Mouse (Mus musculus) forebrain, embryonic 10.5 days (tissue): ENCODE measurements around the gene Abcc3. TPM values are rescaled to one million over a fixed set of nuclear protein-coding genes. Genes with fewer than 3 reads are reported as not detected.

Experiments
- DNase-seq: peaks from one replicate; pipeline ENCODE4 v3.0.0-alpha.2; 2017; ENCODE audit warnings: low spot score; ENCODE audit errors: extremely low spot score
- H3K27ac ChIP-seq: fragments of 300-500 bp; sonication (generic); 2 replicates; pipeline ENCODE4 v1.5.1; 2016; ENCODE audit warnings: mild to moderate bottlenecking
- H3K27me3 ChIP-seq: fragments of 300-500 bp; sonication (generic); 2 replicates; pipeline ENCODE4 v1.6.1; 2016; ENCODE audit warnings: mild to moderate bottlenecking; ENCODE audit not compliant: poor library complexity, severe bottlenecking
- H3K36me3 ChIP-seq: fragments of 300-500 bp; sonication (generic); replicated peaks from 2 replicates; pipeline ENCODE4 v1.6.1; 2016; ENCODE audit warnings: mild to moderate bottlenecking, moderate library complexity
- H3K4me1 ChIP-seq: fragments of 300-500 bp; sonication (generic); 2 replicates; pipeline ENCODE4 v1.6.1; 2016
- H3K4me3 ChIP-seq: fragments of 300-500 bp; sonication (generic); 2 replicates; pipeline ENCODE4 v1.5.1; 2016; ENCODE audit warnings: mild to moderate bottlenecking, moderate library complexity
- H3K9me3 ChIP-seq: fragments of 300-500 bp; sonication (generic); 2 replicates; pipeline ENCODE4 v1.6.1; 2016; ENCODE audit warnings: mild to moderate bottlenecking, moderate library complexity
- WGBS: fragments of 180-500 bp; shearing (Covaris S2); methylation state at CpG from one replicate; pipeline ENCODE4 v1.1.7; 2016; 5-methylcytosine and 5-hydroxymethylcytosine counted together
- polyA plus RNA-seq: library from polyadenylated mRNA; unstranded; fragments of >200 nt; fragmentation: Nextera tagmentation; extraction: Ambion mirVana; gene quantifications from 2 replicates; pipeline ENCODE4 v1.2.1, GENCODE M21; 2016

Abcc3 gene
- 0.12 and 0.22 TPM in 2 replicates for polyA plus RNA-seq

DNA sequence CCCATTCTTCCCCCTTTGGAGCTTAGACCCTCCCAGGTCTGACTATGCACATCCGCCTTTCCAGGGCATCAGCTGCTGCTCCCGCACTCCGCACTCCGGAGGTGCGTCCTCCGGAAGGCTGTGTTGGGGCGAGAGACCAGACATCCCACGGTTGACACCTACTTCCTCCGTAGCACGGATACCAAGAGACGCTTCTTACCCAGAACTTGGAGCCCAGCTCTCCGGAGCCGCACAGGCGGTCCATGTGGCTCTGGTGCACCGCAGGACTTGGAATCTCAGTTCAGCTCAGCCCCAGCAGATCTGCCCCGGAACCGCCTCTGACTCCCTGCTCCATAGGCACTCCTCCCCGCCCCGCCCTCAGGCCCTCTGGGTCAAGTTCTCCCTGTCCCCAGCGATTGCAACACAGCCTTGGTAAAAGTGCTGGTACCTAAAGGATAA lies at the start of gene Abcc3:
Abcc3 (minus strand) TSS at position 326 of the 438 bp plus-strand sequence.
- WGBS, result 9% methylated on average over 20 of the region's 20 CpGs
- peak within 1 kb of the TSS; percentile 13; the same call in 1 of the 2 replicates for H3K27ac ChIP-seq

DNA sequence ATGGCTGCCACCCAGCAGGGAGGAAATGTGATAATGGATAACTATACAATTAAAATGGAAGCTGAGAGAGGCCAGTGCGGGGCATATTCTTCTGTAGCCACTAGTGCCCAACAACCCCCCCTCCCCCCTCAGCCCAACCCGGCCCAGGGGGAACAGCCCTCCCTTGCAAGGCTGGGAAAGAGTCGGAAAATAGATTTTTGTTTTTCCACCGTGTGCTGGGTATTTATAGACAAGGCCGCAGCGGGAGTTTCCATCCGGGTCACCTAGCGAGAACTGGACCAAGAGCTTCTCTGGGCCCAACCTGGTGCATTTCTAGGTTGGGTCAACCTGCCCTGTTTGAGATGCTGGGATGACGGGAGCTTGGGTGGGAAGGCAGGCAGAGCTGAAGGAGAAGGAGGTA lies 49.0 kb upstream of the Abcc3 start:
- no peaks in the 10 kb centered on the region for H3K27me3 ChIP-seq
- H3K9me3 ChIP-seq, result no peaks in the 10 kb centered on the region
- peak overlapping the region; percentile 74 for H3K27ac ChIP-seq
- H3K4me1 ChIP-seq, result peaks cover 91% of the 10 kb centered on the region
- WGBS, result 79% methylated on average over 9 of the region's 9 CpGs
- H3K4me3 ChIP-seq, result no peak overlapping the region
- no peak for DNase-seq
- H3K36me3 ChIP-seq, result peaks cover 50% of the 10 kb centered on the region

More for the DNA sequence above, at the start of gene Abcc3:
- Histone ChIP-seq H3K4me1 (peaks cover 7% of the 10 kb centered on the region), H3K4me3 (peak within 1 kb of the TSS; percentile 36), H3K9me3 (no peaks in the 10 kb centered on the region), H3K36me3 (no peaks in the 10 kb centered on the region), H3K27me3 (peaks cover 48% of the 10 kb centered on the region)
- DNase-seq, result no peak

DNA sequence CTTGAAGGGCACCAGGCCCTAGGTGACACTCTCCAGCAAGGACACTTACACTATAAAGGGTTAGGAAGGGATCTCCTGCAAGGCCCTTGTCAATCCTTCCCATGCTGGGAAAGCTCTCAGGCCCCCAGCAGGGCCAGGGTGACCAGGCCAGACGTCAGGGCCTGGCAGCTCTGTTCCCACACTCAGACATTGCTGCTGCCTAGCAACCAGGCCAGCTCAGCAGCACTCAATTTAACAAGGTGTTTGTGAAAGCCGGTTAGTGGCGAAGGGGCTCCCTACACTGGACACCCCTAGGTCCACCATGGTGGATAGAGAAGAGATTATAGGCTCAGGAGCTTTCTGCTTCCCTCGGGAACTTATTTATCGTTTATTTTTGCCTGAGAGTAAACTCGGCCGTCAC lies 48.3 kb upstream of the Abcc3 start:
- WGBS, result 42% methylated on average over 7 of the region's 7 CpGs
- peak; percentile 42 for DNase-seq
- Histone ChIP-seq H3K9me3 (no peaks in the 10 kb centered on the region), H3K4me1 (peaks cover 85% of the 10 kb centered on the region), H3K4me3 (no peak overlapping the region), H3K27me3 (no peaks in the 10 kb centered on the region), H3K27ac (peak overlapping the region; percentile 74), H3K36me3 (peaks cover 55% of the 10 kb centered on the region)

DNA sequence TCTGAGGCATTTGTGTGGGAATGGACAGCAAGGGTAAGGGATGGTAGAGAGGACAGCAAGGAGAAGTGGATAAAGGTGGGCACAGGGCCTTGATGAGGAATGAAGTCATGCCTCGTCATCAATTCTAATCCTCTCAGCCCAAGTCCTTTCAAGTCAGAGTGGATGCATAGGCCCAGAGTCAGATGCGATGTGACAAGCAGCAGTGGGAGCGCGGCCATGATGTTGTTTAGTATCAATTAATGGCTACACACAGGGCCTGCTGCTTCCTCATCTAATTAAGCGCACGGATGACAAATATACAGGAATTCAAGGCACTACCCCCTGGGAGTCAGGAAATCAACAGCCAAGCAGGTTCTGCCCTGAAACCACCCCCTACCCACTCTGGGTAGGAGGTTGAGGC lies 47.6 kb upstream of the Abcc3 start:
- 75% methylated on average over 6 of the region's 6 CpGs for WGBS
- no peak overlapping the region for H3K4me3 ChIP-seq
- no peak for DNase-seq
- peaks cover 78% of the 10 kb centered on the region for H3K4me1 ChIP-seq
- H3K27ac ChIP-seq, result peak overlapping the region; percentile 74
- peaks cover 55% of the 10 kb centered on the region for H3K36me3 ChIP-seq
- H3K9me3 ChIP-seq, result no peaks in the 10 kb centered on the region
- peaks cover 6% of the 10 kb centered on the region; the same call in 1 of the 2 replicates for H3K27me3 ChIP-seq

DNA sequence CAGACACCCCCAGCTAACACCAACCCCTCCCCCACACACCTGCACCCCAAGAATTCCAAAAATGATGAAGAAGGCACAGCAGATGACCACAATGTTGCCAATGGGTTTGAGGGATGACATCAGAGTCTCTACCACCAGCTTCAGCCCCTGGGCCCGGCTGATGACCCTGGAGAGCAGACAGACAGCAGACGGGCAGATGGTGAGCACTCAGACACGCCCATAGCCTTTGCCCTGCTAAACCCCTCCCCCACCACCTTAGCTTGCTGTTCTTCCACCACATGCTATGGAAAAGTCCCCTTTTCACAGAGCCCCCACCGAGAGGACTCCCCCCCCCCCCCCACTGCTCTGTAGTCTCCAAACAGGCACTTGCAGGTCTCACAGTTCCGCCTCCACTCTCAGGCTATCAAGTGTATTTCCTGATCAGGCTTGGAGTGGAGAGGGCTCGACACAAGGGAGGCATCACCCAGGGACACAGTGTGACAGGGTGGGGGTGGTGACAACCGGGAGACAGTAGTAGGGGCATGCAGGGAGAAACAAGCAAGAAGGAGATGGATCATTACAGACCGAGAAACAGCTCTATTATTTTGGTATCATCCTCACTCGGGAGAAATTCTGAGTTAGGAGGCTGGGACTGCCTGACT lies 36.3 kb upstream of the Abcc3 start:
- peaks cover 52% of the 10 kb centered on the region for H3K4me1 ChIP-seq
- no peak overlapping the region for H3K4me3 ChIP-seq
- H3K27me3 ChIP-seq, result peaks cover 38% of the 10 kb centered on the region
- peak overlapping the region; percentile 22 for H3K27ac ChIP-seq
- WGBS, result 46% methylated on average over 9 of the region's 9 CpGs
- no peak for DNase-seq
- H3K9me3 ChIP-seq, result no peaks in the 10 kb centered on the region
- H3K36me3 ChIP-seq, result peaks cover 96% of the 10 kb centered on the region

DNA sequence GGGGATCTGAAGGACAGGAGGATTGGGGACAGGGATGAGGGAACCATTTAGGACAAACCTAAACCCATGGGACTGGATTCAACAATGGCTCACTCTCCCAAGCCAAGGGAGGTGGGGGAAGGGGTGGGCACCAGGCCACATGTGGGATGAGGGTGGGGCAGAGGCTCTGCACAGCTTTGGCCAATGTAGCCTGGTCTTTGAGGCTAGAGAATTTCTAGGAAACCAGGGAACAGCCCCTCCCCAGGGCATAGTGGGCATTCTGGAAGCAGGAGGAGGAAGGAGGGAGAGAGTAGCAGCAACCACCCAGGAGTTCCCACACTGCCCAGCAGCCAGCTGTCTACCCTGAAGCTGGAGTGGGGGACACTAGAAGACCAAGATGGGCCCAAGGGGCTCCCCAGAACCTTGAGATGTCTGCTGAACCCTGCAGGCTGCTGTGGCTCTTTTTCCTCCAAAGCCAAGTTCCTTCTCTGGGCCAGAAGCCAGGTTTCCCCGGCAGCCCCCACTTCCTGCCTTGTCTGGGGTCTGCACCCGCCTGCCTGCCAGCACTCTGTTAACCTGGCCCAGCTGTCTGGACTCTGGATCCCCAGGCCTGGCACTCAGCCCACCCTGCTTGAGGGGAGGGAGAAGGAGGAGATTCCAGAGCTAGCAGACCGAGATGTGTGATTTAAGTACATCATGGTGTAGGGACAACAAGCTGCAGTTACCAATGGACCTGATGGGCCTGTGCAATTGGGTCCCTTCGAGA lies 35.5 kb upstream of the Abcc3 start:
- Histone ChIP-seq H3K27me3 (peaks cover 36% of the 10 kb centered on the region), H3K36me3 (peaks cover 96% of the 10 kb centered on the region), H3K9me3 (no peaks in the 10 kb centered on the region), H3K4me1 (peaks cover 51% of the 10 kb centered on the region), H3K4me3 (no peak overlapping the region), H3K27ac (peak overlapping the region; percentile 22)
- 53% methylated on average over 4 of the region's 4 CpGs for WGBS
- no peak for DNase-seq

DNA sequence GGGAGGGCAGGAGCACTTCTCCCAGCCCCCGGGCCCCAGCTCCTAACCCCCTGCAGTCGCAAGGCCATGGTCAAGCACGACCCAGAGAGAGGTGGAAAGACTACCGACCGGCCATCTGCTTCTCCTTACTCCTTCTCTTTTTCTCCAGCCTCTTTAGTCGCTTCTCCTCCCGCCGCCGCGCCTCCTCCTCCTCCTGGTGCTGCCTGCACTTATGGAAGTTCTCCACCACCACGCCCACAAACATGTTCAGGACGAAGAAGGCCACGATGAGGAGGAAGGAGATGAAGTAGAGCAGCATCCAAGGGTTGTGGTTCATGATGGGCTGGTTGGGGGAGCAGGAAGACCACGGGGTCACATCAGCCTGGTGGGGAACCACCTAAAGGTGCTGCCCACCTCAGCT lies 32.9 kb upstream of the Abcc3 start:
- no peak overlapping the region for H3K4me3 ChIP-seq
- no peaks in the 10 kb centered on the region for H3K9me3 ChIP-seq
- 66% methylated on average over 14 of the region's 14 CpGs for WGBS
- no peak for DNase-seq
- peaks cover 27% of the 10 kb centered on the region for H3K27me3 ChIP-seq
- H3K27ac ChIP-seq, result no peak overlapping the region
- H3K4me1 ChIP-seq, result peaks cover 64% of the 10 kb centered on the region
- H3K36me3 ChIP-seq, result peaks cover 75% of the 10 kb centered on the region

DNA sequence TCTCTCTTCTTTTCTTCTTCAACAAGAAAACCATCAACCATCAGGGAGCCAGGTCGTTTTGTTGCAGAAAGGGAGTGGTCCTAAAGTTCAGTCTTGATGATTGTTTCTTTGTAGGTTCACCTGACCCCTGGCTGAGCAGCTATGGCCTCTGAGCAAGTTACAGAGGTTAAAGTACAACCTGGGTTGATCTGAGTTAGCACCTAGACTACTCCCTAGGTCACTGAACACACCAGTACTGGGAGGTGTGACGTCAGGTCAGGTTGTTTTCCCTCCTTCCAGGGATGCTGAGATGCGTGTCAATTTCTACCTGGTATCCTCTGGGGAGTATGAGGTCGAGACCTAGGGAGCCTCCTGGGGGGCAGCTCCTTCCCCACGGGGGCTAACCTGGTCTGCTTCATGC lies 32.4 kb upstream of the Abcc3 start:
- H3K36me3 ChIP-seq, result peaks cover 71% of the 10 kb centered on the region
- WGBS, result 52% methylated on average over 5 of the region's 5 CpGs

DNA sequence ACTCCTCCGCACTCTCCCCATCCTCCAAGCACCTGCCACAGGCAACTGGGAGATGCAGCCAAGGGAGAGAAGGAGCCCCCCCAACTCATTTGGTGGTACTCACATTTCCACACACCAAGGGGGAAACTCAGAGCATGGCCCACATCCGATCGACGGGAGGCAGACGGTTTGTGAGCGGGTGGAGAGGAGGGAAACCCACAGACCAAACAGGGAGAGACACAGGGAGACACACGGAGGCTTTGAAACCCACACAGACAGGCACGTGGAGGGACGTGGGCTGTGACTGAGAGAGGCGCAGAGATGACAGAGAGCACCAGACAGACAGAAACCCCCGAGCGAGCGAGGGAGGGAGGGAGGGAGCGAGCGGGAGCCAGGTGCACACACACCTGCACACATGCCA lies 31.6 kb upstream of the Abcc3 start:
- DNase-seq, result no peak
- Histone ChIP-seq H3K4me1 (peaks cover 67% of the 10 kb centered on the region), H3K36me3 (peaks cover 63% of the 10 kb centered on the region), H3K9me3 (no peaks in the 10 kb centered on the region), H3K4me3 (no peak overlapping the region), H3K27me3 (peaks cover 25% of the 10 kb centered on the region), H3K27ac (peak overlapping the region; percentile 22; the same call in 1 of the 2 replicates)
- WGBS, result 57% methylated on average over 15 of the region's 15 CpGs

More for the DNA sequence above, 32.4 kb upstream of the Abcc3 start:
- peaks cover 67% of the 10 kb centered on the region for H3K4me1 ChIP-seq
- H3K27me3 ChIP-seq, result peaks cover 25% of the 10 kb centered on the region
- no peak overlapping the region for H3K27ac ChIP-seq
- H3K4me3 ChIP-seq, result no peak overlapping the region
- DNase-seq, result no peak
- no peaks in the 10 kb centered on the region for H3K9me3 ChIP-seq

DNA sequence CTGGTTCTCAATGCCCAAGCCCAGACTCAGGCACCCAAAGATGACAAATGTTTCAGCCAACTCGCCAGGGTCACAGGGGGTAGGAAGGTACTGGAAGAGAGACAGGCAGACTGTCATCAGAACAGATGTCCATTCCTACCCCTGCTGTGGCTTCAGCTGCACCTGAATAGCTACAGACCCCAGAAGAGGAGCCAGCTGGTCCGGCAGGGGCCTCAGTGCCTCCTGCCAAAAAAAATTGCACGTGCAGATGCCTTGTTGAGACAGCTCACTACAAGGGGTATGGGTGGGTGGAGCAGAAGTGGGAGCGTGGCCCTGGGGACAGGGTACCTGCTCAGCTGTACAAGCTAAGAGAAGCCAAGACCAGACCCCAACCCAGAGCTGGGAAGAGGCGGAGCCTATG lies 31.1 kb upstream of the Abcc3 start:
- DNase-seq, result no peak
- no peaks in the 10 kb centered on the region for H3K9me3 ChIP-seq
- WGBS, result 71% methylated on average over 5 of the region's 5 CpGs
- peaks cover 25% of the 10 kb centered on the region for H3K27me3 ChIP-seq
- peaks cover 67% of the 10 kb centered on the region for H3K4me1 ChIP-seq
- H3K27ac ChIP-seq, result no peak overlapping the region
- peaks cover 62% of the 10 kb centered on the region for H3K36me3 ChIP-seq
- no peak overlapping the region for H3K4me3 ChIP-seq

DNA sequence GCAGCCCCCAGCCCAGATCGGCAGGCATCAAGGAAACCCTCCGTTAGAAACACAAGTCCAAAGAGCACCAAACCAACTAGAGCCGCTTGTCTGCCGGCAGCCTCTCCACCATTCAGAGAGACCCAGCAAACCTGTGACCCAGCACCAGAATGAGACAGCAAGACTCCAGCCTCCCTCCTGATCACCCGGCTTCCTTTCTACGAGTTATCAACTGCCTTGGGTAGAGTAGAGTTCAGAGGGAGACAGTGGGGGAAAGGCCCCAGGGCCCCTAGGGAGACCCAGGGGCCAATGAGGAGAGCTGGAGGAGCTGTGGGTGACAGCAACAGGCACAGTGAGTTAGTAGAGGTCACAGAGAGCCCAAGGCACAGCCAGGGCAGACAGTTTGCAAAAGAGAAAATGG lies 28.2 kb upstream of the Abcc3 start:
- Histone ChIP-seq H3K27ac (peak overlapping the region; percentile 25; the same call in 1 of the 2 replicates), H3K27me3 (peaks cover 41% of the 10 kb centered on the region), H3K4me1 (peaks cover 60% of the 10 kb centered on the region), H3K36me3 (peaks cover 62% of the 10 kb centered on the region), H3K9me3 (no peaks in the 10 kb centered on the region), H3K4me3 (no peak overlapping the region)
- DNase-seq, result no peak
- WGBS, result 76% methylated on average over 6 of the region's 6 CpGs

DNA sequence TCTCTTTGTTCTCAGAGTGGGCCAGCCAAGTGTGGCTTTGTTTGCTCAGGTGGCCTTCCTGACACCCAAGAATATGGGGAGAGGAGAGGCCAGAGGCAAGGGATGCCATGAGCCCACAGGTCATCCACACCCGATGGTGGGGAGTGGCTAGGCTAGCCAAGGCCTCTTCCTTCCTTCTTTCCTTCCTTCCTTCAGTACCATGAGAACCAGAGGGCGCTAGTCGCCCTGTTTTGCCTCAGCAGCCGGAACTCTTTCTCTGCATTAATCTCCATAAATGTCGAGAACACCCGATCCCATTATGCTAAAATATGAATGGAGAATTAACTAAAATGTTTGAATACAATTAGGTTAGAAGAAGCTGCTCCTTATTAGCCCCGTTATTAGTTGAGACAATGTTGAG lies 27.5 kb upstream of the Abcc3 start:
- Histone ChIP-seq H3K27ac (no peak overlapping the region), H3K27me3 (peaks cover 42% of the 10 kb centered on the region), H3K4me3 (no peak overlapping the region), H3K36me3 (peaks cover 62% of the 10 kb centered on the region), H3K9me3 (no peaks in the 10 kb centered on the region), H3K4me1 (peaks cover 60% of the 10 kb centered on the region)
- 49% methylated on average over 7 of the region's 7 CpGs for WGBS
- DNase-seq, result no peak
